Mouse (Mus musculus): ENCODE data around the gene Saa2. TPM values are rescaled to one million over a fixed set of nuclear protein-coding genes. Genes with fewer than 3 reads are reported as not detected.
"Not testable (repeated sequence)": the region's sequence is repeated elsewhere in the genome, so short reads cannot be mapped to it uniquely, and the experiment has no call there.

The Saa2 gene
- polyA plus RNA-seq, 1 experiment = not detected

DNA sequence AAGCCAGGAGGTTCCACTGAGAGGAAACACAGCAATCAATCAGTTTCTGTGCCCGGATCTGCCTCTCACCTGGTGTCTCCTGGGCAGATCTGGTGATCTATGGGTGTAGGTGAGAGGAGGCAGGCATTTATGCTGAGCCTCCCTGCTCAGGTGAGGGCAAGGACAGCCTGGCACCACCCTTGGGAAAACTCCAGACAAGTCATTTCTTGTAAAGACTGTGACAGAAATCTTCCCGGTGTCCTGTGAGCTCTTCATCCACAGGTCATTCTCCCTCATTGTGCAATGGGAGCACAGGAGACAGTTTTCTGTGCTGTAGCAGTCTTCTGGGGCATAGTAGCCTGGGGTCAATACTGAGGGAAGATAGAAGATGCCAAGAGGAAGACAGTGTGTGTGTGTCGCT lies 8.7 kb upstream of the Saa2 start, which contains the start of gene Saa1:
TSS of gene Saa1 (minus strand) at position 101 of the 400 bp plus-strand sequence.
- not testable (repeated sequence) for TF ChIP-seq GATA1 (IDR thresholded peaks at IDR 0.05; ENCODE audit: low read length)

DNA sequence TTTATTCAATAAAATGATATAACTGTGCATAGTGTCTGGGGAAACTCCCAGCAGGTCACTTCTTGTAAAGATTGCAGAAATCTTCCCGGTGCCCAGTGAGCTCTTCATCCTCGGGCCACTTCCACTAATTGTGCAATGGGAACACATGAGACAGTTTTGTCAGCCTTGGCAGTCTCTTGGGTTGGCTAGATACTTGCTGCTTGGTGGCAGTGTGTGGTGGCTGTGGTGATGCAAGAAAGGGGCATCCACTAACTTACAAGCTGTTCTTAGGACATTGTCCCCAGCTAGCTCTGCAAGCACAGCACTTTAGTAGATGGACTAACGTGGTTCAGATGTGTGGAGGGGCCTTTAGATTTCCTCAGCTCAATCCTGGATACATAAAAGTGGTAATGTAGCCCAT lies 5.8 kb upstream of the Saa2 start:
- TF ChIP-seq GATA1 (IDR thresholded peaks at IDR 0.05; ENCODE audit: low read length) = no peak

DNA sequence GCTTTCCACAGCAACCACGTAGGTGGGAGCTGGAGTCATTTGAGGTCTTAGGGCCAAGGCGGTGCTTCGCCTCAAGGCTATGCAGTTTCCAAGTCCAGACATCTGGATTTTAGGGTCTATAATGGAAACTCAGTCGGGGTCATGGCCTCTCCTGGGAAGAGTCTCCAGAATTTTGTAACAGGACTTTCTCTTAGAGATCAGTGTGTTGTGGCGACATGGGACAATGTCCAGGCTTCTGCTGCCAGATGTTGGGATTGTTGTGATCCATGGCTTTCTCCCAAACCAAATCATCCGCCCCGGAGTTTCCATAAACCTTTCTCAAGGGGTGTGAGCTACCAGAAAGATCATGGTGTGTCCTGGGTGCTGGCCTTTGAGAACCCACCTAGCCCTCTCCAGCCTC lies 5.2 kb upstream of the Saa2 start:
- no peak for TF ChIP-seq GATA1 (IDR thresholded peaks at IDR 0.05; ENCODE audit: low read length)

DNA sequence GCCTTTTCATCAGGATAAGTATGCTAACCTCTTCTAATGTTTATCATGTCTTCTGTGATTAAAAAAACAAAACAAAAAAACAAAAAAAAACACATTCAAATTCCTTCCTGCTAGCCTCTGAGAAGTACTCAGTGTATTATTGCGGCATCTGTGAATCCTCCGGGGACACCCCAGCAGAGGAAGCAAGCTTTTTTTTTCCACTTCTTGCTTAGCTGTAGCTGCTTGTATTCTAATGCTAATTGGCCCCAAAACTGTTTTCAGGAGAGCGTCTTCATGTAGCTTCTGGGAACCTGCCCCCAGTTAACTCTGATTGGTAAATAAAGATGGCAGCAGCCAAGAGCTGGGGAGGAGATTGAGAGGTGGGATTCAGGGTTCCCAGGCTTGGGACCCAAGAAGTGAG lies 3.1 kb upstream of the Saa2 start:
- no peak for TF ChIP-seq GATA1 (IDR thresholded peaks at IDR 0.05; ENCODE audit: low read length)

DNA sequence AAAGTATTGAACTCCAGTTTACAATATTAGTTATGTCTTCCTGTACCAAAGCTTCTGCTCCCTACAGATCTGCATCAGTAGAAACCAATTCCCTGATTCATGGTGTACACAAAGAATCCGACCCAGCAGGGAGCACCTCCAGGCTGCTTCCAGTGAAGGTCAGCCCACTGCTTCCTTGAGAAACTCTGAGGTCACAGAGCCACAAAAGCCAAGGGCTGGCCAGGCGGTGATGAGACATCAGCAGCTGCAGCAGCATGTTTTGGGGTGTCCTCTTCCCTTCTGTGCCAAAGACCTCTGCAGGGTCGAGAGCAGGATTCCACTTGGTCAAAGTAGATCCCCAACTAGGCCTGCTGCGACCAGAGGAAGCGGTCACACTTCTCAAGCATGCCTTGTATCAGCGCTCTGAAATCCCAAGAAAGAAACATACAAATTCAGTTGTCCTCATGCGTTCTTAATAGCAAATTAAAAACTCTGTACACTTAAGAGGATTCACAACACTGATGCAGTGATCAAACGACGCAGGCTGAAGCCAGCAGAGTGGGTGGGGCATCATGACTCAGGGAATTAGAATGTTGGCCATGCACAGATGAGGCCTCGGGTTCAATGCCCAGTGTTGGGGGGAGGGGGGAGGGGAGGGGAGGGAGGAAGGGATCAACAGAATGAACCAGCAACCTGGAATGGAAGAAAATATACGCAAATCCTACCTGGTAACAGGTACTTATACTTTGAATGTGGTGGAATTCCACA lies 9.6 kb downstream of the Saa2 start:
- TF ChIP-seq GATA1 (IDR thresholded peaks at IDR 0.05; ENCODE audit: low read length) = no peak

DNA sequence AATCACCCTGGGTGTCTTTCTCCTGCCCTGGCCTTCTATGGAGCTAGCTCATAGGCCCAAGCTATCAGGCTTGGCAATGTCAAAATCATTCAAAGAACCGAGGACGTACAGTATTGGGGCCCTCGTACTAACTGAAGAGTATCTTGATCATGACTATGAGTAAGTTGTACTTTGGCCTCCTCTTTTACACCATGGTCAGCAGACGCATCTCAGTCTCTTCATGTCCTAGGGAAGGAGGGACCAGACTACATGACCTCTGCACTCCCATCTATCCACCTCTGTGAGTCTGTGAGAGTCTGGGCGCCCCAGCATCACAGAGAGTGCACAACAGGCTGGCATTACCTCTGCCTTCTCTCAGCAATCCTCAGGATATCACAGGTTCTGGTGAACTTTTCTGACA lies 11.0 kb downstream of the Saa2 start:
- TF ChIP-seq GATA1 (IDR thresholded peaks at IDR 0.05; ENCODE audit: low read length) = no peak

DNA sequence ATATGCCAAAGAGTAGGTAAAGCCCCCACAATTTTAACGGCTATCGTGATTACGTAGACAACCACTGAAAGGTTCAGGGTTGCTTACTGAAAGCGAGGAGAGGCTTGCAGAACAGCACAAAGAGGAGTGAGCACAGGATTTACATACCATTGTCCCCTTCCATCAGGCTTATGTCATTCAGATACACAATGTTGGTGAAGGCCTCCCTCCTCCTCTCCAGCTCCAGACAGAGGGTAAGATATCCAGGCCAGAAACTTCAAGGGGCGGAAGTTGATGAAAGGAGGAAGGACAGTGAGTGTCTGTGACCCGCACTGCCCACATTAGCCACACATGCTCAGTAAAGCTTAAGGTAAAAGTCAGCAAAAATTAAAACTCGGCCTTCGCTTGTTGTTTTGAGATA lies 13.1 kb downstream of the Saa2 start:
- no peak for TF ChIP-seq GATA1 (IDR thresholded peaks at IDR 0.05; ENCODE audit: low read length)

DNA sequence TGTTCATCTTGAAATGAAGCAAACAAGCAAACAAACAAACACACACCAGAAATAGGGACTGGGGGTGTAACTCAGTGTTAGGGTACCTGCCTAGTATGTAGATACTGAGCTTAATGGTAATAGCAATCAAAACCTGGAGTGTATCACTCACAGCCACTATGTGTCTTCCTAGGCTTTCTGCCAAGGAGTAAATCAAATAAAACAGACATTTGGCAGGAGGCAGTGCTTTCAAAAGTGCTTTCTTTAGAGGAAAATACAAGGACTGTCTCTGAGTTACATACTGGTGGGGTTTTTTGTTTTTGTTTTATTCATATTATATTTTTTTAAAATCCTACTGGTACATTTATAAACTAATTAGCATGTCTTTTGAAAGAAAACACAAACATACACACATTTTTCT lies 15.8 kb downstream of the Saa2 start:
- TF ChIP-seq GATA1 (IDR thresholded peaks at IDR 0.05; ENCODE audit: low read length) = no peak

DNA sequence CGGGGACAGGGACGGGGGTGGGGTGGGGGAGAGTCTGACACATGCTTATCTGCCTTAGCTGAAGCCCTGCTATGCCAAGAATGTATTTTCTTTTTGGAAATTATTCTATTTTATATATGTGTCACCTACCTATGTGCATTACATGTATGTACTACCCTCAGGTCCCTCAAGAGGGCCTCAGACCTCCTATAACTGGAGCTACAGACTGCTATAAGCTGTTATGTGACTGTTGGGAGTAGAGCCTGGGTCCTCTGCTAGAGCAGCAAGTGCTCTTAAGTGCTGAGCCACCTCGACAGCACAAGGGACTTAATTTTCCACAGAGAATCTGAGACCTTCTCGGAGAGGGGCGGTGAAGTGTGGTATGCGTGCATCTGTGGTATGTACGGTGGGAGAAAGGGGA lies 16.9 kb downstream of the Saa2 start:
- no peak for TF ChIP-seq GATA1 (IDR thresholded peaks at IDR 0.05; ENCODE audit: low read length)

DNA sequence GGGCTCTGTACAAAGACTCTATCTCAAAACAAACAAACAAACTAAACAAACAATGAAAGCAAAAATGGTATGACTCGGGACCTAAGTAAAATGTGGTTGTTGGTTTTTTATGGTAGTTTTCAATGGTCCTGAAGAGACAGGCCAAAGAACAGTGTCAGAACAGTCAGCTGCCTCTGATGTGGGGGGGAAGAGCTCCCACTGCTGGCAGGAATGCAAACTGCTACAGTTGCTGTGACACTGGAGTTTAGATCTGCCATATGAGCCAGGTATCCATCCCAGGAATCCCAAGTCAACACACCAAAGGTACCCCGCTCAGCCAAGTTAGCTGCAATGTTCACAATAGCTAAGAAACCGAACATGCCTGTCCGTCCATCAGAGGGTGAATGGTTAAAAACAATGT lies 19.1 kb downstream of the Saa2 start:
- no peak for TF ChIP-seq GATA1 (IDR thresholded peaks at IDR 0.05; ENCODE audit: low read length)

DNA sequence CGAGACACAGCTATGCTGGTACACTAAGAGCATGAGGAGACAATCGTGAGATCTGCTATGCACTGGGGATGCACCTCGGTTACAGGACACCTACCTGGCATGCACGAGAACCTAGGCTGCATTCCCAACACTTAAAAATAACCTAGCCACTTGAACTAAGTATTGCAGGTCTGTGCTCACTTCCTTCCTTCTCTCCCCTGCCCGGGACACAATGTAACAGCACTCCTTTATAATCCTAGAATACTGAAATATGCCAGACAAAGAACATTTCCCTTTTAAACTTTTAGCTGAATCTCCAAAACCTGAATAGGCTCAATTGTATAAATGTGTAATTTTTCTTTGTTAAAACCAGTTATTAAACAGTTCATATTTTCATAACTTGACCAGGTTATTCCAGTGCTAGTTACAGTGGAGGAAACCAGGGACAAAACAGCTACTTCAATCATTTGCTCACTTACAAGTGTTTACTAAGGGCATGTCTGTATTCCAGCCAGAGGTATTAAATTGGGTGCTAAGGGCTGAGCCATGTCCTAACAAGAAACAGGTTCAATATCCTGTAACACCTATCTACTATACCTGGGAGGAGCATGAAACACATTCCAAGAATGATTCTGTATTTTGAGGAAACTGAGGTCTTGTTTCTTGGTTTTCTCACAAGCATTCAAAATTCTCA lies 37.7 kb downstream of the Saa2 start:
- no peak for TF ChIP-seq GATA1 (IDR thresholded peaks at IDR 0.05; ENCODE audit: low read length)

DNA sequence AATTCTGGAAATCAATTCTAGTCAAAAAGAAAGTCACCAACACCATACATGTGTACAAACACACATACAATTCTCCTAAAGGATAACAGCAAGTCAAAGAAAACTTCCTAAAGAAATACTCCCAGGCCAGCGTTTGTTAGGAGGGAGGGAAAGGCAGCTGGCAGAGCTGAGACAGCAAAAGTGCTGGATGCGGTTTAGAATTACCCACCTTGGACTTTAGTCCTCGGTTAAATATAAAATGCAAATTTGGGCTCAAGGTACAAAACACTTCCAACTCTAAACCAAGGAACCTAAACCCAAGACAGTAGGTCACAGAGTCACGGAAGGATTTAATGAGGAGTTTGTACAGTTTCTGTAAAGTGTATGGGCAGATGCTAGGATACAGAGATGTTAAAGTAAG lies 42.3 kb downstream of the Saa2 start:
- TF ChIP-seq GATA1 (IDR thresholded peaks at IDR 0.05; ENCODE audit: low read length) = no peak

DNA sequence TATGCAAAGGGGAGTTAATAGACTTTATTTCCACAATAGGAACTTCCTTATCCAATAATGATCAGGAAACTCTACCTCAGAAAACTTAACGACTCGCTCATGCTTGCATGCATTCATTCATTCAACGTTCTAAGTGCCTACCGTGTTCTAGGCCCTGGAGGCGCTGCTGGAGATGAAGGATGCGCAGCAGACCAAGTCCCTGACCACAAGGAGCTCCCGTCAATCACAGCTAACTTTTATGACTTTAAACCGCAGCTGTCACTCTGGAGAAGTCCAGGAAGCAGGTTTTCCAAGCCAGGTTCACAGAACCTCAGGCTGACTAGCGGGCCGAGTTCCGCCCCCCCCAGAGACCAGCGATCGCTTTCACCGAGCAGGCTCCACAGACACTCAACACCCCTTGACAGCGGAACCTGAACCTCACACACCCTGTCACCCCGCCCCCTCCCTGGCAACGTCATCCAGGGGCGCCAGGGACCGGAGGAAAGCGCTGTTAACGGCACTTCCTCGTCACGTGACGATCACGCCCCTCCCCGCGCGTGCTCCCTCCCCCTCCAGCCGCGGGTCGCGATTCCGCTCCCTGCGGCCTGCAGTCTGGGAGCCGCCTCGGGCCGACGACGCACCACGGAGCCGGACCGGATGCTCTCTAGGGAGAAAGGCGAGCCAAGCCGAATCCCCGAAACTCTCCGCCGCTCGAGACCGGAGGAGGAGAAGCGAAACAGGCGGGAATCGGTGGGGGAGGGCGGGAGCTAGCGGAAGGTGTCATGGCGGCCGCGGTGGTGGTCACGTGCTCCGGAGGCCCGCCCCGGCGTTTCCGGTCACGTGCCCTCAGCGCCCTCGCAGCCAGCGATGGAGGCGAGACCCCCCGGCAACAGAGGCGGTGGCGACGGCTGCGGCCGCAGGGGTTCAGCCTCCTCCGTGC lies 44.0 kb downstream of the Saa2 start, which contains the start of the genes Hps5 and Gtf2h1:
TSS of gene Hps5 (minus strand) at position 778 of the 919 bp plus-strand sequence.
TSS of gene Gtf2h1 (plus strand) at position 817 of the 919 bp plus-strand sequence.
- no peak for TF ChIP-seq GATA1 (IDR thresholded peaks at IDR 0.05; ENCODE audit: low read length)

DNA sequence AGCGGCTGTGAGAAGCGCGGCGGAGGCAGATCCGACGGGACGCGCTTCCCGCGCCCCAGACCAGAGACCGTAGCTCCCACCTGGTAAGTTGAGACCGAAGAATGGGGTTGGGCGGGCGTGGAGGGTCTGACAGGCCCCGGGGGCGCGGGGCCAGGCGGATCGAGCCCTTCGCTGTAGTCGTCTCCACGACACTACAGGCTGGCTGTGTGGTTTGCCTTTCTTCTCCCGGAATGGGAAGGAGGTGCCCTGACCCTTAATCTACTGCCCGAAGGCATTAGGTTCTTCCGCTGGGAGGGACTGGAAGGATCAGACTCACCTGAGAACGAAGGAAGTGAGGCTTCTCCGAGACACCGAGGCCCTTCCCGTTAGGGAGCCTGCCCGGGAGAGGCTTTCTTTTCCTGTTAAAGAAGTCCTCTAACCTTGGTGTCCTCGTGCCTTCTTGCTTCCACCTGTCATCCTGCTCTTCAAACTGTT lies 44.7 kb downstream of the Saa2 start:
- no peak for TF ChIP-seq GATA1 (IDR thresholded peaks at IDR 0.05; ENCODE audit: low read length)

DNA sequence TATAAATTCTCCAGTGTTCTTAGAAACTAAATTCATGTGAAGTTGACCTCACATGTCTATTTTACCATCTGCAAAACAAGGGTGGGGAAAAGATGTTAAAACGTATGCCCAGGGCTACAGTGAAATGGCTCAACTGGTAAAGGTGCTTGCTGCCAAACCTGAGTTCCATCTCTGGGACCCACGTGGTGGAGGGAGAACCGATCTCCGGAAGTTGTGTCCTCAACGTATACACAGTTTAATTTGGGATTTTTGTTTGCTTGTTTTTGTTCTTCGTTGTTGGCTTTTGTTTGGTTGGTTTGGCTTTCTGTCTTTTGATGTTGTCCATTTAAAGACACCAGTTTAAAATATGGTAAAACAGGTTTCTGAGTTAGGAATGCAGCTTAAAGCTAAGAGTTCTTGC lies 45.2 kb downstream of the Saa2 start:
- no peak for TF ChIP-seq GATA1 (IDR thresholded peaks at IDR 0.05; ENCODE audit: low read length)

Other genes with a start within 250 kb of the Saa2 start
- gene Sergef, start 112.0 kb upstream of the Saa2 start, polyA plus RNA-seq (2012) = 8.8 and 18.5 TPM in 2 replicates
- gene Tph1, start 79.3 kb upstream of the Saa2 start, polyA plus RNA-seq (2012) = 0.37 and 0.60 TPM in 2 replicates
- gene Saal1, start 41.1 kb upstream of the Saa2 start, polyA plus RNA-seq (2012) = 4.4 and 5.2 TPM in 2 replicates
- gene Saa3, start 36.1 kb upstream of the Saa2 start, polyA plus RNA-seq (2012) = not detected in 2 replicates
- gene Saa4, start 19.2 kb upstream of the Saa2 start, polyA plus RNA-seq (2012) = not detected in 2 replicates
- not detected in 2 replicates for gene Saa1, start 8.8 kb upstream of the Saa2 start, polyA plus RNA-seq (2012)
- gene Hps5, start 44.3 kb downstream of the Saa2 start, polyA plus RNA-seq (2012) = 3.4 and 4.2 TPM in 2 replicates
- 111 and 170 TPM in 2 replicates for gene Gtf2h1, start 44.3 kb downstream of the Saa2 start, polyA plus RNA-seq (2012)
- 2,468 and 3,111 TPM in 2 replicates for gene Ldha, start 89.7 kb downstream of the Saa2 start, polyA plus RNA-seq (2012)
- not detected in 2 replicates for gene Ldhc, start 109.4 kb downstream of the Saa2 start, polyA plus RNA-seq (2012)
- gene Tsg101, start 168.2 kb downstream of the Saa2 start, polyA plus RNA-seq (2012) = 70.2 and 113 TPM in 2 replicates
- 0.25 and 0.26 TPM in 2 replicates for gene Uevld, start 206.7 kb downstream of the Saa2 start, polyA plus RNA-seq (2012)
- gene Gm9999, start 231.8 kb downstream of the Saa2 start, polyA plus RNA-seq (2012) = not detected in 2 replicates